15 mouse cellular contexts compared by ENCODE assay signal in the genomic region with DNA sequence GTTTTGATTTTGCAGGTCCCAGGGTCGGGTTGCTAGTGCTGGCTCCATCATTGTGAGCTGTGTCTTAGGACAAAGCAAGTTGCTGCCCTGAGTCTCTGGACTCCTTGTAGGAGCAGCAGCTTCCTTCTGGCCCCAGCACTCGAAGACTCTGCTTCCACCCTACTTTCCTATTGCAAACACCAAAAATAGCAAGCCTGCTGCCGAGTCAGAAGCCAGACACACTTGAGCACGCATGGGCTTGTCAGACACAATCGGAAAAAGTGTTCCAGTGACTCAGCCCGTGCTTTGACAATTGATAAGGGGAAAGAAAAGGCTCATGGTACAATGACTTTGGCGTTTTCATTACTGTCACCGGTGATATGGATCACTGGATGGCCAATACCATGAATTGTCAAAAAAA. TPM values are rescaled to one million over a fixed set of nuclear protein-coding genes. Genes with fewer than 3 reads are reported as not detected.
"Had no signal": no experiment of that assay in that cellular context is flagged by ENCODE, and none has a peak within 500 bp of the region (broad histone marks: within the 10 kb centered on the region; RNA-seq: fewer than 3 reads in every experiment).

No protein-coding gene starts in this region.

- H3K27me3 ChIP-seq: kidney, embryonic 15.5 days; limb, embryonic 13.5 days; neural tube, embryonic 12.5 days had no signal

- H3K9me3 ChIP-seq: kidney, embryonic 15.5 days; limb, embryonic 13.5 days; neural tube, embryonic 12.5 days had no signal

- H3K4me3 ChIP-seq: kidney, embryonic 15.5 days; limb, embryonic 13.5 days; myocyte; neural tube, embryonic 12.5 days had no signal

- H3K9ac ChIP-seq: kidney, embryonic 15.5 days; limb, embryonic 13.5 days; liver, embryonic 14.5 days; neural tube, embryonic 12.5 days had no signal

- H3K36me3 ChIP-seq: kidney, embryonic 15.5 days; limb, embryonic 13.5 days; neural tube, embryonic 12.5 days had no signal

- H3K27ac ChIP-seq: kidney, embryonic 15.5 days; limb, embryonic 13.5 days; liver, embryonic 14.5 days; neural tube, embryonic 12.5 days had no signal

- H3K4me2 ChIP-seq: kidney, embryonic 15.5 days; limb, embryonic 13.5 days; neural tube, embryonic 12.5 days had no signal

- DNase-seq: kidney, adult 2 months; kidney, postnatal 14 days; left cerebral cortex, postnatal 4 days; lung, adult 18-20 months; midbrain, embryonic 14.5 days; right cerebral cortex, postnatal 25 days; thymus, postnatal 36 days had no signal

RNA-seq across cellular contexts. Expression of gene C8b, which starts 36.9 kb away (rescaled TPM):
- total RNA-seq: megakaryocyte-erythroid progenitor cell, adult 5-6 weeks; neutrophil, adult 5-6 weeks had no signal
- polyA plus RNA-seq: kidney, adult 2 months; limb, embryonic 13.5 days; midbrain, embryonic 14.5 days; myocyte; neural tube, embryonic 12.5 days; small intestine, adult 2 months had no signal
